Mouse (Mus musculus): ENCODE data around the gene Smim12. TPM values are rescaled to one million over a fixed set of nuclear protein-coding genes. Genes with fewer than 3 reads are reported as not detected.

The Smim12 gene
- total and polyA plus RNA-seq, 2 experiments: 24.1 to 27.1 TPM

- Histone ChIP-seq H3K27ac (replicated peaks; ENCODE audit: insufficient read depth, low read depth, low read length) (peak overlapping the region; percentile 91), H3K9ac (ENCODE audit: low read depth, low read length) (no peak overlapping the region), H3K4me3 (ENCODE audit: insufficient read depth, low read depth, low read length) (no peak overlapping the region), H3K27me3 (ENCODE audit: control insufficient read depth, insufficient read depth, low read length) (no peaks in the 10 kb centered on the region), H3K36me3 (ENCODE audit: control insufficient read depth, insufficient read depth, low read length) (no peaks in the 10 kb centered on the region), H3K4me1 (ENCODE audit: control insufficient read depth, insufficient read depth, low read length) (no peaks in the 10 kb centered on the region; the same call in 1 of the 2 replicates), H3K79me2 (ENCODE audit: control insufficient read depth, insufficient read depth, low read length) (no peaks in the 10 kb centered on the region)
- TF ChIP-seq CTCF (IDR thresholded peaks at IDR 0.05; ENCODE audit: low read depth, low read length) (no peak), POLR2A (IDR thresholded peaks at IDR 0.05; ENCODE audit: extremely low read depth, insufficient read depth, low read length) (no peak)
- 47% methylated on average over 9 of the region's 9 CpGs for WGBS
- DNase-seq (ENCODE audit: extremely low read depth, low read depth, low spot score): no peak
Observed at GRCm38 (mm10) chr4:127278451-127279001, 34.9 kb downstream of the Smim12 start.

GRCm38 (mm10) chr4:127279241-127279640 is 35.7 kb downstream of the Smim12 start:
- Histone ChIP-seq H3K27me3 (ENCODE audit: control insufficient read depth, insufficient read depth, low read length) (no peaks in the 10 kb centered on the region), H3K36me3 (ENCODE audit: control insufficient read depth, insufficient read depth, low read length) (no peaks in the 10 kb centered on the region), H3K4me3 (ENCODE audit: insufficient read depth, low read depth, low read length) (no peak overlapping the region), H3K79me2 (ENCODE audit: control insufficient read depth, insufficient read depth, low read length) (no peaks in the 10 kb centered on the region), H3K27ac (replicated peaks; ENCODE audit: insufficient read depth, low read depth, low read length) (peak overlapping the region; percentile 76), H3K9ac (ENCODE audit: low read depth, low read length) (no peak overlapping the region), H3K4me1 (ENCODE audit: control insufficient read depth, insufficient read depth, low read length) (no peaks in the 10 kb centered on the region; the same call in 1 of the 2 replicates)
- no peak for DNase-seq (ENCODE audit: extremely low read depth, low read depth, low spot score)
- no peak for TF ChIP-seq CTCF (IDR thresholded peaks at IDR 0.05; ENCODE audit: low read depth, low read length)
- no peak for TF ChIP-seq POLR2A (IDR thresholded peaks at IDR 0.05; ENCODE audit: extremely low read depth, insufficient read depth, low read length)
- 73% methylated on average over 9 of the region's 9 CpGs for WGBS

- Histone ChIP-seq H3K4me3 (ENCODE audit: insufficient read depth, low read depth, low read length) (no peak overlapping the region), H3K79me2 (ENCODE audit: control insufficient read depth, insufficient read depth, low read length) (no peaks in the 10 kb centered on the region), H3K36me3 (ENCODE audit: control insufficient read depth, insufficient read depth, low read length) (no peaks in the 10 kb centered on the region), H3K27ac (replicated peaks; ENCODE audit: insufficient read depth, low read depth, low read length) (no peak overlapping the region), H3K27me3 (ENCODE audit: control insufficient read depth, insufficient read depth, low read length) (no peaks in the 10 kb centered on the region), H3K4me1 (ENCODE audit: control insufficient read depth, insufficient read depth, low read length) (no peaks in the 10 kb centered on the region; the same call in 1 of the 2 replicates), H3K9ac (ENCODE audit: low read depth, low read length) (no peak overlapping the region)
- DNase-seq (ENCODE audit: extremely low read depth, low read depth, low spot score): no peak
- no peak for TF ChIP-seq CTCF (IDR thresholded peaks at IDR 0.05; ENCODE audit: low read depth, low read length)
- no peak for TF ChIP-seq POLR2A (IDR thresholded peaks at IDR 0.05; ENCODE audit: extremely low read depth, insufficient read depth, low read length)
- WGBS: 77% methylated on average over 4 of the region's 4 CpGs
Observed at GRCm38 (mm10) chr4:127286907-127287306, 43.3 kb downstream of the Smim12 start.

- Histone ChIP-seq H3K27me3 (ENCODE audit: control insufficient read depth, insufficient read depth, low read length) (no peaks in the 10 kb centered on the region), H3K79me2 (ENCODE audit: control insufficient read depth, insufficient read depth, low read length) (no peaks in the 10 kb centered on the region), H3K27ac (replicated peaks; ENCODE audit: insufficient read depth, low read depth, low read length) (peak overlapping the region; percentile 56), H3K9ac (ENCODE audit: low read depth, low read length) (no peak overlapping the region), H3K4me1 (ENCODE audit: control insufficient read depth, insufficient read depth, low read length) (no peaks in the 10 kb centered on the region; the same call in 1 of the 2 replicates), H3K4me3 (ENCODE audit: insufficient read depth, low read depth, low read length) (no peak overlapping the region), H3K36me3 (ENCODE audit: control insufficient read depth, insufficient read depth, low read length) (no peaks in the 10 kb centered on the region)
- WGBS: 47% methylated on average over 6 of the region's 6 CpGs
- TF ChIP-seq CTCF (IDR thresholded peaks at IDR 0.05; ENCODE audit: low read depth, low read length) (no peak), POLR2A (IDR thresholded peaks at IDR 0.05; ENCODE audit: extremely low read depth, insufficient read depth, low read length) (no peak)
- no peak for DNase-seq (ENCODE audit: extremely low read depth, low read depth, low spot score)
Observed at GRCm38 (mm10) chr4:127289039-127289548, 45.5 kb downstream of the Smim12 start.

- WGBS: 67% methylated on average over 5 of the region's 5 CpGs
- TF ChIP-seq CTCF (IDR thresholded peaks at IDR 0.05; ENCODE audit: low read depth, low read length): no peak
- TF ChIP-seq POLR2A (IDR thresholded peaks at IDR 0.05; ENCODE audit: extremely low read depth, insufficient read depth, low read length): no peak
Observed at GRCm38 (mm10) chr4:127292631-127293030, 49.0 kb downstream of the Smim12 start.

More at GRCm38 (mm10) chr4:127292631-127293030, 49.0 kb downstream of the Smim12 start:
- DNase-seq (ENCODE audit: extremely low read depth, low read depth, low spot score): no peak
- Histone ChIP-seq H3K27me3 (ENCODE audit: control insufficient read depth, insufficient read depth, low read length) (no peaks in the 10 kb centered on the region), H3K4me1 (ENCODE audit: control insufficient read depth, insufficient read depth, low read length) (no peaks in the 10 kb centered on the region; the same call in 1 of the 2 replicates), H3K27ac (replicated peaks; ENCODE audit: insufficient read depth, low read depth, low read length) (no peak overlapping the region), H3K36me3 (ENCODE audit: control insufficient read depth, insufficient read depth, low read length) (no peaks in the 10 kb centered on the region), H3K79me2 (ENCODE audit: control insufficient read depth, insufficient read depth, low read length) (no peaks in the 10 kb centered on the region), H3K4me3 (ENCODE audit: insufficient read depth, low read depth, low read length) (no peak overlapping the region), H3K9ac (ENCODE audit: low read depth, low read length) (no peak overlapping the region)

Other genes with a start within 250 kb of the Smim12 start
- gene Sfpq, start 222.5 kb upstream of the Smim12 start, total RNA-seq (2014; rRNA removed): 49.3 and 50.9 TPM in 2 replicates
- 11.1 and 12.6 TPM in 2 replicates for gene Sfpq, start 222.5 kb upstream of the Smim12 start, polyA plus RNA-seq (2012; rRNA removed)
- gene Zmym1, start 182.6 kb upstream of the Smim12 start, total RNA-seq (2014; rRNA removed): 3.4 and 5.0 TPM in 2 replicates
- gene Zmym1, start 182.6 kb upstream of the Smim12 start, polyA plus RNA-seq (2012; rRNA removed): 0.62 and 0.81 TPM in 2 replicates
- gene Zmym6, start 166.4 kb upstream of the Smim12 start, total RNA-seq (2014; rRNA removed): 6.8 and 7.2 TPM in 2 replicates
- gene Zmym6, start 166.4 kb upstream of the Smim12 start, polyA plus RNA-seq (2012; rRNA removed): 0.98 and 1.4 TPM in 2 replicates
- 11.1 and 11.5 TPM in 2 replicates for gene Tmem35b, start 120.1 kb upstream of the Smim12 start, total RNA-seq (2014; rRNA removed)
- 11.4 and 11.8 TPM in 2 replicates for gene Tmem35b, start 120.1 kb upstream of the Smim12 start, polyA plus RNA-seq (2012; rRNA removed)
- not detected in 2 replicates for gene Dlgap3, start 74.6 kb upstream of the Smim12 start, total RNA-seq (2014; rRNA removed)
- 0.05 and 0.06 TPM in 2 replicates for gene Dlgap3, start 74.6 kb upstream of the Smim12 start, polyA plus RNA-seq (2012; rRNA removed)
- gene Gja4, start 70.3 kb downstream of the Smim12 start, total RNA-seq (2014; rRNA removed): 1.5 and 1.9 TPM in 2 replicates
- 8.0 and 8.8 TPM in 2 replicates for gene Gja4, start 70.3 kb downstream of the Smim12 start, polyA plus RNA-seq (2012; rRNA removed)
- not detected in 2 replicates for gene Gjb3, start 87.1 kb downstream of the Smim12 start, total RNA-seq (2014; rRNA removed)
- not detected in 2 replicates for gene Gjb3, start 87.1 kb downstream of the Smim12 start, polyA plus RNA-seq (2012; rRNA removed)
- gene Gjb4, start 110.3 kb downstream of the Smim12 start, total RNA-seq (2014; rRNA removed): not detected in 2 replicates
- not detected in 2 replicates for gene Gjb4, start 110.3 kb downstream of the Smim12 start, polyA plus RNA-seq (2012; rRNA removed)
- gene Gjb5, start 114.4 kb downstream of the Smim12 start, total RNA-seq (2014; rRNA removed): not detected in 2 replicates
- 0.05 TPM in 1 of 2 replicates, not detected in the other for gene Gjb5, start 114.4 kb downstream of the Smim12 start, polyA plus RNA-seq (2012; rRNA removed)

Measured in liver, adult 2 months (tissue).